Mouse (Mus musculus) adrenal gland, postnatal 36 days (tissue): ENCODE data around the gene Zic1. TPM values are rescaled to one million over a fixed set of nuclear protein-coding genes. Genes with fewer than 3 reads are reported as not detected.

ENCODE experiments used
- DNase-seq, 2 experiments: peaks; one replicate each; pipeline ENCODE4 v3.0.0; 2021; ENCODE audit warnings: mixed read lengths in 1 of 2
- long read RNA-seq, 2 experiments: library from polyadenylated mRNA; stranded (forward); transcript quantifications; one replicate each; pipeline ENCODE4 v2.0.0; 2021; ENCODE audit warnings: borderline sequencing depth in 2 of 2
- total RNA-seq, 2 experiments: library from RNA; stranded (reverse); gene quantifications; 2 replicates each; pipeline ENCODE4 v1.2.3; 2021

The Zic1 gene
- total RNA-seq = not detected
- long read RNA-seq, experiment 1 = 0 reads
- long read RNA-seq, experiment 2 = 0 reads

DNA sequence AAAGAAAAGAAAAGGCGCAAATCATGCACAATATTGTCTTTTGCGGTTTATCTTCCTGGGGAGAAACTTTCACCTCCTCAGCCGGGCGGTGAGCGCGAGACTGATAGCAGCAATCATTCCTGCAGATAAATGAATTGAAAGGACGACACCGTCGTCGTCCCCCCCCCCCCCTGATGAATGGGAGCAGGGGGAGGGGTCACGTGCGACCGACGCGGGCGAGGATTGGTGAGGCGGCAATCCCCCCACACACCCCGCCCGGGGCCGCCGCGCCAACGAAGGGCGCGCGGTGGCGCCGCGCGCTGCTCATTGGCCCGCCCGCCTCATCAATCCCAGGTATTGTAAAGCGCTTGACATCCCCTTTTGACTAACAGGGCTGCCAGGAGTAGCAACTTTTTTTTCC is at the start of gene Zic1:
Zic1 (minus strand) TSS at position 147 of the 400 bp plus-strand sequence.
- DNase-seq = no peak

DNA sequence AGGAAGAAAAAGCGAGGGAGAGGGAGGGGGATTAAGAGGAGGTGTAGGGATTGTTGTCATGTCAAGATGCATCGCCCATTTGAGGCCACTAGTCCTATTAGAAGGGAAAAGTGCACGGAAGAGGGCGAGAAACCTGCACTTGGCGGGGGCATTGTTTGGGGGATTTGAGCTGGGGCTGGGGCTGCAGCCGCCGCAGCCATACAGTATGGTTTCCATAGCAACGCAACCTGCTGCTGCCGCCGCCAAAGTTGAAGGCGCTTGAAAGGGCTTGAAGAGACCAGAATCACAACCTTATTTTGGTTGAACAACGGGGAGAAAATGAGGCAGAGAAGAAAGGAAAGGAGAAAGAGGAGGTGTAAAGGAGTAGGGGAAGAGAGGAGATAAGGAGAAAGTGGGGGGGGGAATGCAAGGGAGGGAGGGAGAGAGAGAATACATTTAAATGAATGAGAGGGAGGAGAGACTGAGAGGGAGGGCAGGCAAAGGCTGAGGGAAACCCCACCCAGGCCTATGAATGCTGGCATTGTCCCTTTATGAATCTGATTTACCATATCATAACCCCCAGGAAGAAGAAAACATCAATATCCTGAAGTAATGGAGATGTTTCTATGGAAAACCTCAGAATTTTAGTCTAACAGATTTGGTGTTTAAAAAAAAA is 48.5 kb upstream of the Zic1 start:
- DNase-seq = no peak

DNA sequence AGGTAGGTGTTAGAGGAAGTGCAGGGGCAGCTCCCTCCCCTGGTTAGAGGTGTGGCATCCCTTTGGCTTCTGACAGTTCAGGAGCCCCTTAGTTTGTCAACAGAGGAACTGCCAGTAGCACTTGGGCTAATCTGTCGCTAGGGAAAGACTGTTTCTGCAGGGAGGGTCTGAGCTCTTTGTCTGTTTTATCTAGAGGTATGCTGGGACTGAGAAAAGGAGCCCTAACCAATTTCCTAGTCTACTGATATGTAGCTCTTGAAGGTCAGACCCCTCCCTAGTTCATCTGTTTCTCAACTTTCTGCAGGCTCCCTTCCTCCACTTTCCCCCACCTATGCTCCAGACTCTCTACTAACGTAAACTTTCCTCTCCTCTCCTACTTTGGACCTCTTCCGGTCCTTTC is 44.2 kb upstream of the Zic1 start:
- DNase-seq = no peak

DNA sequence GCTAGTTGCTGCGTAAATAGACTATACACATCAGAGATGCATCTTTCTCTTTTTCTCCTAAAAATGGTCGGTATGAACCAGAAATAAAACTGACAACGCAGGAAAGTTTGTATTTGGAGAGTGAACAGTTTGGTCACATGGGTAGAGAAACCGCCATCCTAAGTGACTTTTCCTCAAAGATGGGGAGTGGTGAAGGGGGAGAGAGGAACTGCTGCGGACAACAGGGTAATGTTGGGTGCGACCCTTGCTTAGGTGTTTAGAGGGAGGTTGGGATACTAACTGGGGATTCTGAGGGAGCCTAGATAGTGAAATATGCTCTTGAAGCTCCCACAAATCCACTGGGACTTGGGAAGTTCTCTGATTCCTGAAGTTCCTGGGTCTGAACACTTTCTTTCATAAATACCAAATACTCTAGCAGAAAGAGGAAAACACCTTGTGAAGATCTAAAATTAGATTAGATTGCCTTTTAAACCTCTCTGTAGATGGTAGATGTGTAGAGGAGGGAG is 40.7 kb upstream of the Zic1 start:
- no peak for DNase-seq

DNA sequence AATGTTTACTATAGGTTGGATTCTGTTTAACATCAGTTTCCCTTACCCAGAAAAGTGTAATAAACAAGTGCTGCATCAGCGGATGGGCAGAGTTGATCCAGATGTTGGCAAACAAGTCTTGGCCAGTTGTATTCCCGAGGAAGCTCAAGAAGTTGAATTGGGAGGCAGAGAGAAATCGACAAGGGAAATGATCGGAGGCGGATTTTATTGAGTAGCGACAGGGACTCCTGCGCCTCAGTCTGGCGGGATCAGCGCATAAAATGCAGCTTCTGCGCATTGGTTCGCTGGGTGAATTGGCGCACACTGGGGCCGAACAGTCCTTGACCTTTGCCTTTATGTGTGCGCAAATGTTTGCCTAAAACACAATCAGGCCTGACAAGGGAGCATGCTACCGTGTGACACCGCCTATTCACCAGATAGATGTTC is 40.2 kb upstream of the Zic1 start:
- DNase-seq = no peak

DNA sequence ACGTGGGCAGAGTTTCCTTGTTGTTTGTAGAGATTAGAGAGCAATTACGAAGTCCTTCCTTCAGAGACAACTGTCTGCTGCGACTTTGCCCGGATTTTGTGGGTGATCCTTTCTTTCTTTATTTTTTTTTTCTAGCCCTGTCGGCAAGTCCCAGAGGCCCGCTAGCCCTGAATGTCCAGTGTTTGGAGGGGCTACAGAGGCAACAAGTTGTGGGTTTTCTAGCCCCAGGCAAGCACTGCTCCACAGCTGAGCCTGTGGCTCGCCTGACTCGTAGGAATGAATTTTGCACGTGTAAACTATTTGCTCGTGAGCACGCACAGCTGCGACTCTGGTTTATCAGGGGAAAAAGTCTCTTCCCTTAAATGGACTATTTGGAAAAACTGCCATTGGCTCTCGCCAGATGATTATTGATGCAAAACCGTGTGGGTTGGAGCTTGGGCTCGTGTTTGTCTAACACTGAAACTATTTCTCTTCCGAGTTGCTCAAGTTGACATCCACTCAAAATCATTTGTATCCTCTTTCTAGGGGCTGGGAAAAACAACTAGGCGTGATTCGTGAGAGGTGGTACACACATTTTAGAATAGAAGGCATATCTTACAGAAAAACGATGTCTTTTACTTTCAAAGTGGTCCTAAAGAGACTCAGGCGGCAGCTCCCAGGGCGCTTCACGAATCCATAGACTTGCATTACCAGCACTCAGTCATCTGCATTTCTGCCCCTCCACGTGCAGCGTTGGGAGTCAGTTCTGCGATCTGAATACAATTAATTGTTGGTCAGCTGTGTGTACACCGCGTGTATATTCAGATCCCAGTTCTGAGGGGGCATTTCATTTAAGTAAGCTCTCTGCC is 39.5 kb upstream of the Zic1 start:
- no peak for DNase-seq

DNA sequence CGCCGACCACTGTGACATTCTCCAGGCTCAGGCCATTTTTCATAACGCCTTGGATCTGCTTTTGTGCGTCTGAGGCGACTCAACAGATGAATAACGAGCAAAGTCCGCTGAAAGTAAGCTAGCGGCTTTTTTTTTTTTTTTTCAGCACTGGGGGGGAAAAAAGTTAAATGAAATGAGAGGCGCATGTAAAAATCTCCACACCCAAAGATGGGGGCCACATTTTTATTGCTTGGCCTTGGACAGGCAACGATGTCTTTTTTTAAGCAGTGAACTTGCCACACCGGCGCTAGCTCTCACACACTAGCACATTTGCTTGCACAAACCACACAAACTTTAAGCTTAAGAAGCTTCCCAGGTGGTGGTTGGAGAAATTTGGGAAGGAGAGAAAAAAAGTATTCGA is 38.6 kb upstream of the Zic1 start:
- DNase-seq = no peak

DNA sequence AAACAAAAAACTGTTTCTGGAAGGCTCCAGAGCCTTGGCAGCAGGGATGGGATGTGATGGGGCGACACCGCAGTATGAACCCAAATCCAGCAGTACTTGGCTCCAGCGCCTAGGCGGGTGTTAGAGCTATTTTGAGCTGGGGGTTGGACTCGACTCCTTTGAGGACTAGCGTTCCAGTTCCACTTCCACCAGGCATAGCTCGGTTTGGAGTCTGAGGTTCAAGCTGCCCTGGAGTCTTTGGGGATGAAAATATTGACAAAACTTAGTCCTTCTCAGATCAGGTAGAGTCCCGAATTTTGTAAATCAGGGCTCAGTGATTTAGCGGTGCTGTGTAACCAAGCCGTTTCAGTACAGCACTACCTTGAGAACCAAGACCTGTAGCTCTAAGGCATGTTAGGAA is 35.9 kb upstream of the Zic1 start:
- no peak for DNase-seq

DNA sequence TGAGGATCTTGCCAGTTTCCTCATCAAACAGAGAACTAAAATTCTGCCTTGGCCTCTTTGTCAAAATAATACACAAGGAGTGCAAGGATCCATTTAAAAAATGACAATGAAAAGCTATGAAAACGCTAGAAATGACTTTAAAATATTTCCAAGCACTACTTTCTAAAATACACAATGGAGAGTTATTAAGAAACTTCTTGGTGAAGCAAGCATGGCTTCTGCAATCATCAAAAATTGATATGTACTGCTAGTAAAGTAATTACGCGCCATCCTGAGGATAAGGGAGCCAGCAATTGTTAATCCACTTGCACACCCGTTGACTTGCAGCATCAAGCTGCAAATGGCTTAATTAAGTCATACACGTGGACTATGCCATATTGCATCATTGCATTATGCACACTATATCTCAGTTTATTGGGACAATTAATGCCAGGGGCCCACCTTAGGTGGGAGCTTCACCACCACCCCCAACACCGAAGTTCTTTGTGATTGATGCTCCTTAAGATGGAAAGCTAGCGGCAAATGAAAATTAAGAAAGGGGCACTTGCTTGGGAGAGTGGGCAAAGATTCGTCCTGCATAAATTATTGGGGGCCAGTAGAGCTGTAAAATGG is 35.0 kb upstream of the Zic1 start:
- DNase-seq = no peak

DNA sequence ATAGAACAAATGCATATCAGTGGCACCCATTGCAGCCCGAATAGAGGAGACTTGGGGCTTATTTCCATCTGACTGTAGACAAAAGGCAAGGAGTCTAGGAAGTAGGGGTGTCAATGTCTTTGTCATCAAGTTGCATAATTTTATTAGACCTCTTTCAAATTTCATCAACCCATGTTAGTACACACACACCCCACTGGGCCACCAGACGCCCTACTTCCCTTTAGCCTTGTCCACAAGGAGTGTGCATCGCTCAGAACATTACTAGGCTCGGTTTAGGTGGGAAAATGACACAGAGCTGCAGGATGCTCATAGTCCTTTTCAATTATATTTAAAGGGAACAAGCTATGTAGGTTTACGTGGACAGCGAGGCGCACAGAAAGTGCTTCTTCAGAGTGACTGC is 34.4 kb upstream of the Zic1 start:
- DNase-seq = no peak

DNA sequence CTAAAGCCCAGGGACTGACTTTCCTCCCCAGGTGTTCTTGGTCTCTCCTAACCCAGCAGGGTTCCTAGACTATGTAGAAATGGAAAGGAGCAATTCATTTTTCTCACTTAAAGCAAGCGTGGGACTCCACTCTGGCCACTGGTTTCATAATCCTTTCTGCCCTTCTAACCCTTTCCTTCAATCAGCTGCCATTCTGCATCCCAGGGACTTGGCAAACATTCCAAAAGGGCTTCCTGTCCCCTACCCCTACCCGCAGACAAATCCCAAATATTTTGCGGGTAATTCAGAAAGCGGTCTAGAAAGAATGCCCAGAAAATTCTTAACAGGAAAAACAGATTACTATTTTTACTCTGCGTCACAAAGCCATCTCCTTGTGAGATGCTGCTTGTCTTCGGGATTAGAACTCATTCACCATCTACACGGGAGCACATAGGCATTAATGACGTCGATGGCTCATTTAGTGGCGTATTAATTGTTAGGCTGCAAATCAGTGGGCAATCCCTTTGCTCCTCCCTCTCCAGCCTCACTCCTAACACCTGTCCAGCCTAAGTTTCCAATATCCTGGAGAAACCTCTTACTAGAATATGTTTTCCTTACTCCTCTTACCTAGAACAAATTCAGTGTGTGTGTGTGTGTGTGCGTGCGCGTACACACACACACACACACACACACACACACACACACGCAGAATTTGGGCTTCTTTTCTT is 29.6 kb upstream of the Zic1 start:
- DNase-seq = no peak

DNA sequence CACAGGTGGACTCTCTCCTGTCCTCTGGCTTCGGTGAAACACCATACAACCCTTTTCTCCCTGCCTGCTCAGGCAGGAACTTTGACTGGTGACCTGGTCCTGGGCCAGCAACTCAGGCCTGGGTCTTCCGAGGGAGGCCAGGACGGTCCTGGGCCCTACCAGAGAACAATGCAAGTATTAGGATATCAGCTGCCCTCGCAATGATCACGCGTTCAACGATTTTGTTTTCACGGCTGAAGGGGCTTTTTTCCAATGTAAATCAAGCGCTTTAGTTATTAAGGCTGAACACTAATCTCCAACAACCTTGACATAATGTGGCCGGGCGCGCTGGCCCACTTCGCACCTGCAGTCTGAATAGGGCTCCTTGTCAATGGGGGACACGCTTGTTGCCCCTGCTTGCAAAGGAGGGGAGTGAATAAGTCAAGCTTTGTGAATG is 28.6 kb upstream of the Zic1 start:
- no peak for DNase-seq

DNA sequence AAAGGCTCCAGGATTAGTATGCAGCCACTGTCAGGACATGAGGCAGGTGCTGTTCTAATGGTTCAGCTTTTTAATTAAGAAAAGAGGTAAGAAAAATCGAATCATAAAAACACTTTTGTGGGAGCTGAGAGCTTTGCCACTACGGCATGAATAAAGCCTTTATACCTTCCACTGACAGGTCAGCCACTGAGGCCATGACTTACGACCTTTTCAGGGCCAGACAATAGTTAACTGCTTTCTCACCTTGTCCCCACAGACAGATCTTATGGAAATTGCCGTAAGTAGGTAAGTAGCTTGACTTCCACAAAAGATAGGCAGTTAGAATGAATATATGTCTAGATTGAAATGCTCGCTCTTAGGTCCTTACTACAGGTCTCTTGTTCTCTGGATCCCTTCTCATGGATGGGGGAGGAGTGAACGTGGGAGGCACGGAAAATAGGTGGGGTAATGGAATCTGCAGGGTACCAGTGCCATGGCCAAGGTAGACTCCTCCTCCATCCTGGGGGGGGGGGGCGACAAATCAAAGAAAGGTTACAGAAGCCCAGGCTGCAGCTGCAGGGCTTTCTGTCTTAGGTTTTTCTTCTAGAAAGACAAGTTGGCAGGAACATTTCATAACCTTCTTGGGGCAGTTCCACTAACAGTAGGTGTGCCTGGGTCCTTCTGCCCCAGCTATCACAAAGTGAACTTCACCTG is 27.9 kb upstream of the Zic1 start:
- no peak for DNase-seq

DNA sequence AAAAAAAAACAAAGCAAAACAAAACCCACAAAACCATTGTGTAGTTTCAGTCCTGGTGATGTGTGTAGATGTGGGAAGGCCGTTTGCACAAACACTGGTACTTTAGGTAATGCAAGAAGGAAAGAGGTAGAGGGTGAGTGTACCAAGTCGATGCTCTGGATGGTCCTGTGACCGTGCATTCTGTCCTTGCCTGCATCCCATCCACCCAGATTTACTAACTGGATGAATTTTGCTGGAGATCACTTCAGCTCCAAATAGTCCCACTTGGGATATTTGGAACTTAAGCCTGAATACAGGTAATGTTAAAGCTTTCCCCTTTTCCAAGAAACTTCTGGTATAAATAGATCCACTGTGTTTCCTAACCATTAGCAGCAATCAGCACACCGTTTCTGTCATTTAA is 22.6 kb upstream of the Zic1 start:
- no peak for DNase-seq

DNA sequence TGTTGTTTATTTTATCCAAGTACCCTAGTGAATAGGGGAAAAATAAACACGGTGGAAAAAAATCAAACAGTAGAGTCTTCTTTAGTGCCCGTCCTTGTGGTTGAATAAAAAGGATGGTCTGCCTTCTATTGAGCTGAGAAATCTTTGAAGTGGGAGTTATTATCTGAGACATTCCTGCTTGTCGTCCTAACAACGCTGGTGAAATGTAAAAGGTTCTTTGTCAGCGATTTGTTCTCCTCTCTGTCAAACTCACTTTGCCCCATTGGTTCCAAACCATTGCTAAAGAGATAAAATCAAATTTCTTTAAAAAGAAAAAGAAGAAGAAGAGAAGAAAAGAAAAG is 22.1 kb upstream of the Zic1 start:
- no peak for DNase-seq

DNA sequence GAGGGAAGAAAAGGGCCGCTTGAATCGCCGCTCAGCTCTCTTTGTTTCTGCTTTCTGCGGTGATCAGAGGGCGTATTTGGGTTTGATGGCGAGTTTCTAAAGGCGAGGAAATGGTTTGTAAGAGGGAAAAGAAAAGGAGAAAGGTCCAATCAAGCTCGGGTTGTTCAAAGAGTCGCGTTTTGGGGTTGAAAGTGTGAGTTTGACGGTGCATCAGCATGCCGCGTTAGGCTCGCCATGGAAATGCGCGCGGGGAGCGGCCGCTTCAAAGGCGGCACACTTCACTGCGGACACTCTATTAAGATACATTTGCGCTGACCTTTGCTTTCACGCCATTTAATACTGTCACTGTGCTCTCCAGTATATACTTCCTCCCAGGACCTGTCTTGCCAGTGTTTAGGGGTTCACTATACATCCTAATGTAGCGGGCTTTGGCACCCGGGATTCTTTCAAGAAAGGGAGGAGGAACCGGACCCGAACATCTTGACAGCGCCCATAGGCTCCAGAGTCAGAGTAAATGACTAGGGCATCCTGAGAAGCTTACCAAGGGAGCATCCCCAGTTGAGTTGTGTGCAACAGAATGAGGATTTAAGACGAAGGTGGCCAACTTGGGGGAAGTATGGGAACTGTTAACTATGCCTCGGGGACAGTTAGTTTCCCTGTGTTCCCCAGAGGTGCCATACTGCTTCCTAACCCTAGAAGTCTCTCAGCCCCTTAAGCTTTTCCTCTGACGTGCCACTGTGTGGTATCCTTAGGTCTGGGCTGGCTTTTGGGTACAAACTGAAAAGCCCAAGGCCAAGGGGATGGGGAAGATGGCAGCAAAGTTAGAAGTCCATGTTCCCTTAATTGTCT is 21.5 kb upstream of the Zic1 start:
- DNase-seq = no peak

DNA sequence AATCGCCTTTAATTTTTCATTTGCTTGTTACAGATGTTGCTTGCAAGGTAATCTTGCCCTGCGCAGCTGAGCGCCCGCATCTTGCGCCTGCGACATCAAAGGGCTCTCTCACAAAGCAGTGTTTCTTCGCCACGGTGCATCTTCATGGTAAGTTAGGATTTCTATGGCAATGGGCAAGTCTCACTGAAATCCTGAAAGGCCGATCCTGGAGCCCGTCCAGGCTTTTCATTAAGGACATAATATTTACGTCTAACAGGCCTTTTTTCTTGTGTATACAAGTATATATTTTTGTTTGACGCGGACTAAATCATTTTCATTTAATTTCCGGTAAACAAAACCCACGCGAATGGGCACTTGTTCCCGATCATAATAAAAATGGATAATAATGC is 20.9 kb upstream of the Zic1 start:
- DNase-seq = no peak

DNA sequence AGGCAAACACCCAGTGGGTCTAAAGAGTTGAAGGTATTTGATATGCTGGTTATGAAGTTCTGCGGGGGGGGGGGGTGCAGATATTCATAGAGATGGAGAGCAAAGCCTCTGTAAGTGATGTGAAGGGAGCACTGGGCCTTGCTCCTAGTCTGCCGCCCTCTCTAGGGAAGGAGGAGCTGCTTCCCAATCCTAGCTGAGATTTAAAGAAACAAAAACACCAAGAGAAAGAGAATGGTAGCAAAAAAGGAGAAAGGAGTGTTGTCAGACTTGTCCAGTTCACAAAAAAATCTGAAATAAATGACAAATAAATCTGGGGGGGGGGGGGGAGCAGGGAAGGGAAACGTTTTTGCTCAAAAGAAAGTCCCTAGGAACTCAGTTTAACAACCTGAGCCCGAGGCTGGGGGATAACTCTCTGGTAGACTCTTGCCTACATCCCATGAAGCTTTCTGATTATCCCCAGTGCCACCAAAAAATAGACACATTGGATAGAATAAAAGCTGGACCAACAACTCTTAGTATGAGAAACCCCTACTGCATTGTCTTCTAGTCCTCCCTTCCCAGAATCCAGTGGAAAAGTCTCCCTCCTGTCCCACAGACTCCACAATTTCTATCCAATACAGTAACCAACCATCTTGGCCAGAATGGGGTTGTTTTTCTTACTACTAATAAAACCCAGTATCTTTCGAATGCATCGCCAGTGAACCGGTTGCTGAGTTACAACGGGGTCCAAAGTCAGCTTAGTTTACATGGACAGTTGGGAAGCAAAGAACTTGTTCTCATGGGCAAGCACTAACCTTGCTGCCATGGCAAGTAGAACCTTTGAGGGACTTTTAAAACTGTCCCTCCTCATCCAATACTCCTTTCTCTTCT is 20.2 kb upstream of the Zic1 start:
- no peak for DNase-seq

DNA sequence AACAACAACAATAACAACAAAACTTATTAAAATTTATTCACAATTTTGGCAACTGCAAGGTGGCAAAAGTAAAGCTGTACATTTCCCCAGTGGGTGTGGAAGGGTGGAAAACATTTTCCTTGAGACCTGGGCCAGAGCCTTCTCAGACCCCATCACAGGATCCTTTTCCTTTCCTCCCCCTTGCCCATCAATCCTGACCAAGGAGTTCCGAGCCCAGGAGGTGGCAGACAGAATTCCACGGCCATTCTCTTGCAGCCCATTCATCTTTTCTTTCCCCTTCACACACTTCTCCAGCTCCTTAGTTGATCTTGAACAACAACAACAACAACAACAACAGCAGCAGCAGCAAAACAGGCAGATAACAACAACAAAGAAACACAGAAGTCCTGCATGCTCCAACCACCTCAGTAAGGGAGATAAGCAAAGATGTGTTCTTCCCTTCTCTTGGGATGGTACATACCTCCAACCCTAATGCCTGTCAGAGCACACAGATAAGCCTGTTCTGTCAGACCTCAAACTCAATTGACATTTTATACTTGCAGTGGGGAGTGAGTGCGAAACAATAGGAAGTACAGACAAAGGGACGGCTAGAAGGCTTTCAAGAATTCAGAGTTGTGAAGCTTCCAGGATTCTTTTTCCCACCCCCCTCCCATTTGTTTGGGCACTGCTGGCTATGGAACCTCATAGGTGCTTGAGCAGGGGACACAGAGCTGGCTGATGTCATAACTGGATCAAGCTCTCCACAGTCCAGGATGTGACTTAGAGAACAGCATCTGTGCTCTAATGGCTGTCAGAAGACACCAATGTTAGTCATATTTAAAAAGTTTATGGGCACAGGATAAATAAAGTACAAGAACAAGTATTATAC is 19.3 kb upstream of the Zic1 start:
- no peak for DNase-seq
